Comparison of ENCODE assay signal across 10 mouse cellular contexts in the genomic region with DNA sequence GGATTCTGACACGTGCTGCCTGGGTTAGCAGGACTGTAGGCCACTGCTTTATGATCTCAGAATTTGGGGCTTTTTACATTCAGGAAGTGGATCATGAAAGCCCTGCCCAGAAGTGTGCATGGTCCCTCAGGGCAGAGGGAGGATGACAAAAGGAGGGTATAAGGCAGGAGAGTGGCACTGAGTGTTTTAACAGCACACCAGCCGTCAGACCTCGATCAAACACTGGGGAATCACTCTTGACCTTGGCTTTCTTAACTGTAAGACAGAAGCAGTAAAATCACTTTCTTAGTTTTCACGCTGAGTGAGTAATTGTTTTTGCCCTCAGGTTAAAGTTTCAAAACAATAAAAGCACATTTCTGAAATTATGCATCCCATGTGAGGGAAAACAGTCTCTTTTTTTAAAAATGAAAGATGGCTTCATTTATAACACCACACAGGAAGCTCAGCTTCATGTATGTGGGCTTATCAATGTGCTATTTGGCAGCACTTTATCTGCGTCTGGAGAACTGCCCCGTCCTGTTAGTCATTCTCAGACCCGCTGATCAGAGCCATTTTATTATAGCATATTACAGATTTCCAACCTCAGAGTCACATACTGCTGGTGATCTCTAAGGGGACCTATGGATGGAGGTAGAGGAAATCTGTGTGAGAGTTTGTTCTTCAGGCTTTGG. TPM values are rescaled to one million over a fixed set of nuclear protein-coding genes. Genes with fewer than 3 reads are reported as not detected.
A peak's percentile ranks its signal among the peaks of the same experiment; 100 is the strongest.
DNase-seq lines count a peak whose midpoint lies in the region; ATAC-seq and TF ChIP-seq lines count a peak whose summit lies in the region.
"Had no signal": no experiment of that assay in that cellular context is flagged by ENCODE, and none has a peak within 500 bp of the region (broad histone marks: within the 10 kb centered on the region; RNA-seq: fewer than 3 reads in every experiment).

No protein-coding gene starts in this region.

- CTCF ChIA-PET in Patski (lab: Charles Lee), result interaction anchor here (1.5 to 2.1 kb wide), 2 partner anchors 10 to 11 kb away, joined by 4 to 5 read pairs; no protein-coding TSS in a partner anchor

- intact Hi-C loops in gastrocnemius, postnatal 36 days (cut with DNase I), result no loop called here

- peak; percentile 18 for DNase-seq in forebrain, embryonic 11.5 days (ENCODE audit: low spot score)
- no peak for DNase-seq in forebrain, embryonic 10.5 days (ENCODE audit: extremely low spot score, low spot score)
- DNase-seq in intestine, embryonic 14.5 days (ENCODE audit: low spot score), result no peak
- DNase-seq in Patski (ENCODE audit: low read depth, low spot score), result no peak
- DNase-seq in spleen, postnatal 14 days (ENCODE audit: low spot score in 2 of 2), result no peak
- no peak for DNase-seq in gastrocnemius, postnatal 36 days

- H3K4me1 ChIP-seq in forebrain, embryonic 11.5 days (replicated peaks; ENCODE audit: control insufficient read depth, insufficient read depth, low read length), result peaks cover 4% of the 10 kb centered on the region; the same call in 1 of the 2 replicates
- H3K4me1 ChIP-seq in forebrain, embryonic 10.5 days, result peaks cover 36% of the 10 kb centered on the region
- peaks cover 21% of the 10 kb centered on the region for H3K4me1 ChIP-seq in intestine, embryonic 14.5 days (replicated peaks; ENCODE audit: control insufficient read depth, insufficient read depth, low read length)
- H3K4me1 ChIP-seq in intestine, embryonic 16.5 days (ENCODE audit: control insufficient read depth, insufficient read depth, low read length), result peaks cover 15% of the 10 kb centered on the region
- H3K4me1 ChIP-seq in midbrain, embryonic 13.5 days (replicated peaks), result peaks cover 18% of the 10 kb centered on the region
- H3K4me1 ChIP-seq: embryonic facial prominence, embryonic 15.5 days had no signal

- WGBS in forebrain, embryonic 11.5 days, result 79% methylated on average over 7 of the region's 7 CpGs
- WGBS in forebrain, embryonic 10.5 days, result 83% methylated on average over 7 of the region's 7 CpGs
- 48% methylated on average over 7 of the region's 7 CpGs for WGBS in intestine, embryonic 14.5 days
- WGBS in intestine, embryonic 16.5 days, result 47% methylated on average over 7 of the region's 7 CpGs
- WGBS in midbrain, embryonic 13.5 days, result 74% methylated on average over 7 of the region's 7 CpGs

- no peaks in the 10 kb centered on the region for H3K36me3 ChIP-seq in forebrain, embryonic 11.5 days (ENCODE audit: control insufficient read depth, insufficient read depth, low read length)
- no peaks in the 10 kb centered on the region for H3K36me3 ChIP-seq in forebrain, embryonic 10.5 days (replicated peaks)
- H3K36me3 ChIP-seq in intestine, embryonic 14.5 days (ENCODE audit: control insufficient read depth, insufficient read depth, low read length), result no peaks in the 10 kb centered on the region
- no peaks in the 10 kb centered on the region for H3K36me3 ChIP-seq in intestine, embryonic 16.5 days (ENCODE audit: control insufficient read depth, insufficient read depth, low read length)
- no peaks in the 10 kb centered on the region for H3K36me3 ChIP-seq in midbrain, embryonic 13.5 days
- H3K36me3 ChIP-seq: embryonic facial prominence, embryonic 15.5 days; liver, embryonic 12.5 days had no signal

- H3K27ac ChIP-seq in forebrain, embryonic 11.5 days (ENCODE audit: low read depth, low read length), result no peak overlapping the region
- H3K27ac ChIP-seq in forebrain, embryonic 10.5 days, result no peak overlapping the region
- H3K27ac ChIP-seq in intestine, embryonic 14.5 days (ENCODE audit: low read depth), result no peak overlapping the region
- no peak overlapping the region for H3K27ac ChIP-seq in intestine, embryonic 16.5 days (ENCODE audit: low read length)
- H3K27ac ChIP-seq in midbrain, embryonic 13.5 days, result peak overlapping the region; percentile 17; the same call in 1 of the 2 replicates
- H3K27ac ChIP-seq: embryonic facial prominence, embryonic 15.5 days; liver, embryonic 12.5 days had no signal

- ATAC-seq in forebrain, embryonic 11.5 days (replicated peaks; ENCODE audit: low FRiP score), result peak; percentile 6; the same call in 1 of the 2 replicates
- ATAC-seq in intestine, embryonic 14.5 days (replicated peaks; ENCODE audit: low FRiP score, low TSS enrichment, low read depth), result peak; percentile 10; the same call in 1 of the 2 replicates
- ATAC-seq in intestine, embryonic 16.5 days, result no peak
- peak; percentile 21 for ATAC-seq in Patski
- peak; percentile 35; the same call in 1 of the 2 replicates for ATAC-seq in midbrain, embryonic 13.5 days

- H3K4me3 ChIP-seq in forebrain, embryonic 11.5 days (ENCODE audit: low read depth, low read length), result no peak overlapping the region
- H3K4me3 ChIP-seq in forebrain, embryonic 10.5 days, result no peak overlapping the region
- H3K4me3 ChIP-seq in intestine, embryonic 14.5 days (ENCODE audit: low read depth, low read length), result no peak overlapping the region
- no peak overlapping the region for H3K4me3 ChIP-seq in intestine, embryonic 16.5 days (ENCODE audit: low read length)
- H3K4me3 ChIP-seq in midbrain, embryonic 13.5 days (replicated peaks), result no peak overlapping the region
- H3K4me3 ChIP-seq: embryonic facial prominence, embryonic 15.5 days; liver, embryonic 12.5 days had no signal

- H3K9ac ChIP-seq in forebrain, embryonic 11.5 days (ENCODE audit: low read length), result no peak overlapping the region
- H3K9ac ChIP-seq in intestine, embryonic 14.5 days (ENCODE audit: low read length), result no peak overlapping the region
- no peak overlapping the region for H3K9ac ChIP-seq in intestine, embryonic 16.5 days (ENCODE audit: low read depth, low read length)
- no peak overlapping the region for H3K9ac ChIP-seq in midbrain, embryonic 13.5 days (replicated peaks)
- H3K9ac ChIP-seq: embryonic facial prominence, embryonic 15.5 days; liver, embryonic 12.5 days had no signal

- H3K4me2 ChIP-seq in forebrain, embryonic 11.5 days (ENCODE audit: low read depth, low read length, severe bottlenecking), result no peak overlapping the region
- no peak overlapping the region for H3K4me2 ChIP-seq in intestine, embryonic 14.5 days (ENCODE audit: low read length)
- no peak overlapping the region for H3K4me2 ChIP-seq in intestine, embryonic 16.5 days (ENCODE audit: low read depth, low read length)
- no peak overlapping the region for H3K4me2 ChIP-seq in midbrain, embryonic 13.5 days (replicated peaks)
- H3K4me2 ChIP-seq: embryonic facial prominence, embryonic 15.5 days; liver, embryonic 12.5 days had no signal

- in situ Hi-C loops in Patski (cut with MboI; ENCODE audit: low pct_unique_long_range_greater_than_20kb), result no loop called here

- no peaks in the 10 kb centered on the region for H3K9me3 ChIP-seq in forebrain, embryonic 11.5 days (ENCODE audit: control insufficient read depth, low read length)
- H3K9me3 ChIP-seq in forebrain, embryonic 10.5 days, result no peaks in the 10 kb centered on the region
- no peaks in the 10 kb centered on the region for H3K9me3 ChIP-seq in intestine, embryonic 14.5 days (ENCODE audit: control insufficient read depth, low read length)
- H3K9me3 ChIP-seq in intestine, embryonic 16.5 days (ENCODE audit: control insufficient read depth, low read length), result no peaks in the 10 kb centered on the region
- no peaks in the 10 kb centered on the region for H3K9me3 ChIP-seq in midbrain, embryonic 13.5 days
- H3K9me3 ChIP-seq: embryonic facial prominence, embryonic 15.5 days; liver, embryonic 12.5 days had no signal

- POLR2A ChIA-PET in Patski (lab: Charles Lee), result interaction anchor here (0.6 kb wide), 1 partner anchor 187 kb away, joined by 3 read pairs; no protein-coding TSS in a partner anchor

- H3K27me3 ChIP-seq in forebrain, embryonic 11.5 days (ENCODE audit: control insufficient read depth, insufficient read depth, low read length), result no peaks in the 10 kb centered on the region
- H3K27me3 ChIP-seq in forebrain, embryonic 10.5 days (ENCODE audit: poor library complexity, severe bottlenecking), result no peaks in the 10 kb centered on the region
- H3K27me3 ChIP-seq in intestine, embryonic 14.5 days (replicated peaks; ENCODE audit: control insufficient read depth, insufficient read depth, low read length), result no peaks in the 10 kb centered on the region
- H3K27me3 ChIP-seq in intestine, embryonic 16.5 days (replicated peaks; ENCODE audit: control insufficient read depth, insufficient read depth, low read length), result no peaks in the 10 kb centered on the region
- H3K27me3 ChIP-seq in Patski, result no peaks in the 10 kb centered on the region
- no peaks in the 10 kb centered on the region for H3K27me3 ChIP-seq in midbrain, embryonic 13.5 days
- H3K27me3 ChIP-seq: embryonic facial prominence, embryonic 15.5 days; liver, embryonic 12.5 days had no signal

- TF ChIP-seq CTCF in Patski (IDR thresholded peaks at IDR 0.05), result no peak

RNA-seq across cellular contexts. Expression of a gene that starts 28.0 kb away (rescaled TPM):
- polyA plus RNA-seq in forebrain, embryonic 11.5 days (2014; fragmentation: Nextera tagmentation; extraction: Ambion mirVana), result 13.2 TPM in 2 replicates
- 10.9 and 12.1 TPM in 2 replicates for polyA plus RNA-seq in forebrain, embryonic 10.5 days (2016; fragmentation: Nextera tagmentation; extraction: Ambion mirVana)
- polyA plus RNA-seq in intestine, embryonic 14.5 days (2014; fragmentation: Nextera tagmentation; extraction: Ambion mirVana), result 19.8 and 23.1 TPM in 2 replicates
- 16.5 and 17.9 TPM in 2 replicates for polyA plus RNA-seq in intestine, embryonic 16.5 days (2015; fragmentation: Nextera tagmentation; extraction: Ambion mirVana)
- polyA plus RNA-seq in Patski (2021), result 5.2 TPM
- 5.0 and 6.1 TPM in 2 replicates for polyA plus RNA-seq in midbrain, embryonic 13.5 days (2015; fragmentation: Nextera tagmentation; extraction: Ambion mirVana)
- total RNA-seq in gastrocnemius, postnatal 36 days (2021), result 1 to 10 TPM; 1.1 to 1.9 TPM
